Comparison of ENCODE assay signal across 8 mouse cellular contexts in genomic region chr9:20651602-20652259, GRCm38 (mm10). TPM values are rescaled to one million over a fixed set of nuclear protein-coding genes. Genes with fewer than 3 reads are reported as not detected.
A peak's percentile ranks its signal among the peaks of the same experiment; 100 is the strongest.
DNase-seq lines count a peak whose midpoint lies in the region; ATAC-seq and TF ChIP-seq lines count a peak whose summit lies in the region.

TSS of gene Pin1 (plus strand) at chr9:20652095.

- peak within 1 kb of the TSS; percentile 92 to 99 (median 97) for H3K4me3 ChIP-seq in CH12.LX (replicated peaks in 1 of 3; ENCODE audit: low read depth in 2 of 3, low read length in 2 of 3, poor library complexity in 1 of 3)
- peak within 1 kb of the TSS; percentile 95 for H3K4me3 ChIP-seq in forebrain, embryonic 11.5 days (ENCODE audit: low read depth, low read length)
- H3K4me3 ChIP-seq in heart, embryonic 16.5 days (ENCODE audit: low read length), result peak within 1 kb of the TSS; percentile 88
- peak within 1 kb of the TSS; percentile 96 for H3K4me3 ChIP-seq in liver, embryonic 15.5 days (replicated peaks)
- H3K4me3 ChIP-seq in neural tube, embryonic 12.5 days, result peak within 1 kb of the TSS; percentile 88

- peak; percentile 99 for DNase-seq in CH12.LX (ENCODE audit: extremely low read depth)
- peak; percentile 99 for DNase-seq in c-Kit-positive CD71-positive TER-119-negative erythroid progenitor cells, embryonic 14.5 days (ENCODE audit: low read depth)
- peak; percentile 99 for DNase-seq in forebrain, embryonic 11.5 days (ENCODE audit: low spot score)
- peak; percentile 99 to 100 for DNase-seq in kidney, postnatal 36 days
- peak; percentile 100 for DNase-seq in telencephalon, adult 2 months (ENCODE audit: low read depth, low spot score)

- H3K27ac ChIP-seq in CH12.LX (ENCODE audit: insufficient read depth, low read depth), result no peak within 1 kb of the TSS; the same call in 1 of the 2 replicates
- peak within 1 kb of the TSS; percentile 37; the same call in 1 of the 2 replicates for H3K27ac ChIP-seq in forebrain, embryonic 11.5 days (ENCODE audit: low read depth, low read length)
- H3K27ac ChIP-seq in heart, embryonic 16.5 days (ENCODE audit: low read length), result peak within 1 kb of the TSS; percentile 51; the same call in 1 of the 2 replicates
- peak within 1 kb of the TSS; percentile 45 for H3K27ac ChIP-seq in liver, embryonic 15.5 days (replicated peaks)
- no peak within 1 kb of the TSS for H3K27ac ChIP-seq in neural tube, embryonic 12.5 days

- peak; percentile 99 for ATAC-seq in forebrain, embryonic 11.5 days (replicated peaks; ENCODE audit: low FRiP score)
- ATAC-seq in heart, embryonic 16.5 days (replicated peaks; ENCODE audit: extremely low read depth, insufficient read depth, low FRiP score), result peak; percentile 99
- ATAC-seq in liver, embryonic 15.5 days (ENCODE audit: insufficient read depth), result peak; percentile 98
- ATAC-seq in neural tube, embryonic 12.5 days (ENCODE audit: low FRiP score, low read depth), result peak; percentile 100

- no peaks in the 10 kb centered on the region for H3K27me3 ChIP-seq in CH12.LX (replicated peaks)
- no peaks in the 10 kb centered on the region for H3K27me3 ChIP-seq in forebrain, embryonic 11.5 days (ENCODE audit: control insufficient read depth, insufficient read depth, low read length)
- no peaks in the 10 kb centered on the region for H3K27me3 ChIP-seq in heart, embryonic 16.5 days (ENCODE audit: control insufficient read depth, insufficient read depth, low read length)
- no peaks in the 10 kb centered on the region for H3K27me3 ChIP-seq in liver, embryonic 15.5 days
- H3K27me3 ChIP-seq in neural tube, embryonic 12.5 days (replicated peaks), result no peaks in the 10 kb centered on the region

- TF ChIP-seq RAD21 in CH12.LX (IDR thresholded peaks at IDR 0.05; ENCODE audit: low read depth, low read length), result no peak

- under 1% methylated on average over 45 of the region's 45 CpGs for WGBS in forebrain, embryonic 11.5 days
- WGBS in heart, embryonic 16.5 days, result under 1% methylated on average over 45 of the region's 45 CpGs
- WGBS in liver, embryonic 15.5 days (ENCODE audit: insufficient replicate concordance), result under 1% methylated on average over 45 of the region's 45 CpGs
- WGBS in neural tube, embryonic 12.5 days, result under 1% methylated on average over 45 of the region's 45 CpGs

- peak; percentile 90 for TF ChIP-seq POLR2A in CH12.LX (IDR thresholded peaks at IDR 0.05; ENCODE audit: low read depth, low read length)

- H3K36me3 ChIP-seq in CH12.LX (replicated peaks in 1 of 2; ENCODE audit: control insufficient read depth in 1 of 2, insufficient read depth in 1 of 2, low read length in 1 of 2), result peaks cover 31 to 61% of the 10 kb centered on the region in 2 experiments
- H3K36me3 ChIP-seq in forebrain, embryonic 11.5 days (ENCODE audit: control insufficient read depth, insufficient read depth, low read length), result peaks cover 7% of the 10 kb centered on the region
- H3K36me3 ChIP-seq in heart, embryonic 16.5 days (ENCODE audit: control insufficient read depth, insufficient read depth), result peaks cover 15% of the 10 kb centered on the region
- peaks cover 57% of the 10 kb centered on the region for H3K36me3 ChIP-seq in liver, embryonic 15.5 days (replicated peaks)
- H3K36me3 ChIP-seq in neural tube, embryonic 12.5 days, result peaks cover 52% of the 10 kb centered on the region

- no peak for TF ChIP-seq EP300 in CH12.LX (IDR thresholded peaks at IDR 0.05; ENCODE audit: low read length)

- H3K9ac ChIP-seq in CH12.LX (ENCODE audit: insufficient read depth, low read depth), result peak within 1 kb of the TSS; percentile 85
- H3K9ac ChIP-seq in forebrain, embryonic 11.5 days (ENCODE audit: low read length), result peak within 1 kb of the TSS; percentile 87
- H3K9ac ChIP-seq in heart, embryonic 16.5 days (ENCODE audit: low read length), result peak within 1 kb of the TSS; percentile 93
- H3K9ac ChIP-seq in liver, embryonic 15.5 days, result peak within 1 kb of the TSS; percentile 86
- peak within 1 kb of the TSS; percentile 85 for H3K9ac ChIP-seq in neural tube, embryonic 12.5 days

- no peaks in the 10 kb centered on the region for H3K9me3 ChIP-seq in CH12.LX (replicated peaks; ENCODE audit: low read length)
- no peaks in the 10 kb centered on the region for H3K9me3 ChIP-seq in forebrain, embryonic 11.5 days (ENCODE audit: control insufficient read depth, low read length)
- H3K9me3 ChIP-seq in heart, embryonic 16.5 days (replicated peaks; ENCODE audit: control insufficient read depth, low read length), result no peaks in the 10 kb centered on the region
- H3K9me3 ChIP-seq in liver, embryonic 15.5 days (replicated peaks), result no peaks in the 10 kb centered on the region
- H3K9me3 ChIP-seq in neural tube, embryonic 12.5 days, result no peaks in the 10 kb centered on the region

- H3K4me1 ChIP-seq in CH12.LX (ENCODE audit: control insufficient read depth in 1 of 2, insufficient read depth in 2 of 2), result peaks cover 14 to 37% of the 10 kb centered on the region in 2 experiments; a peak in 3 of 4 replicates
- peaks cover 15% of the 10 kb centered on the region for H3K4me1 ChIP-seq in forebrain, embryonic 11.5 days (replicated peaks; ENCODE audit: control insufficient read depth, insufficient read depth, low read length)
- peaks cover 17% of the 10 kb centered on the region for H3K4me1 ChIP-seq in heart, embryonic 16.5 days (ENCODE audit: control insufficient read depth, insufficient read depth, low read length)
- H3K4me1 ChIP-seq in liver, embryonic 15.5 days (replicated peaks), result peaks cover 62% of the 10 kb centered on the region
- H3K4me1 ChIP-seq in neural tube, embryonic 12.5 days, result peaks cover 30% of the 10 kb centered on the region

- dilution Hi-C loops in CH12.LX (cut with MboI; ENCODE audit: extremely low pct_ligation_motif_present, extremely low pct_unique_long_range_greater_than_20kb, low sequenced_read_pairs), result no loop called here

- in situ Hi-C loops in CH12.LX (cut with MboI; ENCODE audit: low pct_ligation_motif_present, low pct_unique_long_range_greater_than_20kb, low sequenced_read_pairs), result no loop called here

- no peak for TF ChIP-seq CTCF in CH12.LX (conservative IDR thresholded peaks at IDR 0.05 in 1 of 2, IDR thresholded peaks at IDR 0.05 in 1 of 2; ENCODE audit: low read depth in 2 of 2, low read length in 2 of 2)

- peaks cover 44% of the 10 kb centered on the region for H3K79me2 ChIP-seq in CH12.LX (replicated peaks; ENCODE audit: control insufficient read depth, extremely low read depth, insufficient read depth, poor library complexity, severe bottlenecking)

- H3K4me2 ChIP-seq in CH12.LX (ENCODE audit: insufficient read depth, low read depth, poor library complexity, severe bottlenecking), result peak within 1 kb of the TSS; percentile 98
- H3K4me2 ChIP-seq in forebrain, embryonic 11.5 days (ENCODE audit: low read depth, low read length, severe bottlenecking), result peak within 1 kb of the TSS; percentile 68
- H3K4me2 ChIP-seq in heart, embryonic 16.5 days (ENCODE audit: low read depth, low read length), result peak within 1 kb of the TSS; percentile 90
- H3K4me2 ChIP-seq in liver, embryonic 15.5 days, result peak within 1 kb of the TSS; percentile 87
- H3K4me2 ChIP-seq in neural tube, embryonic 12.5 days (replicated peaks), result peak within 1 kb of the TSS; percentile 90

TF ChIP-seq in CH12.LX, 34 proteins besides CTCF, POLR2A, EP300 and RAD21 (continues in another document):
- TF ChIP-seq NRF1 (IDR thresholded peaks at IDR 0.05; ENCODE audit: low read depth, low read length) (peak; percentile 73), USF1 (IDR thresholded peaks at IDR 0.05; ENCODE audit: low read depth, low read length) (no peak), NELFE (IDR thresholded peaks at IDR 0.05; ENCODE audit: low read depth, low read length) (peak; percentile 93), GABPA (IDR thresholded peaks at IDR 0.05; ENCODE audit: insufficient replicate concordance, low read depth, low read length) (no peak), MEF2A (IDR thresholded peaks at IDR 0.05; ENCODE audit: borderline replicate concordance, low read depth, low read length) (peak; percentile 64; the same call in 1 of the 2 replicates), ZC3H11A (IDR thresholded peaks at IDR 0.05; ENCODE audit: low read depth, low read length) (no peak), JUND (conservative IDR thresholded peaks at IDR 0.05; ENCODE audit: low read depth, low read length) (no peak), MAZ (IDR thresholded peaks at IDR 0.05; ENCODE audit: low read depth, low read length) (no peak), BHLHE40 (IDR thresholded peaks at IDR 0.05; ENCODE audit: low read depth, low read length) (no peak), MXI1 (IDR thresholded peaks at IDR 0.05; ENCODE audit: low read depth, low read length) (peak; percentile 100), ELF1 (IDR thresholded peaks at IDR 0.05; ENCODE audit: low read depth, low read length) (peak; percentile 99), UBTF (IDR thresholded peaks at IDR 0.05; ENCODE audit: low read depth, low read length) (no peak), MAX (IDR thresholded peaks at IDR 0.05; ENCODE audit: low read length) (peak; percentile 72), ZMIZ1 (IDR thresholded peaks at IDR 0.05; ENCODE audit: low read depth, low read length) (peak; percentile 92), E2F4 (IDR thresholded peaks at IDR 0.05; ENCODE audit: insufficient replicate concordance, low read depth, low read length) (peak; percentile 32; the same call in 1 of the 2 replicates), HCFC1 (IDR thresholded peaks at IDR 0.05; ENCODE audit: low read depth, low read length) (peak; percentile 80), TCF12 (IDR thresholded peaks at IDR 0.05; ENCODE audit: low read depth, low read length) (peak; percentile 90), CHD1 (IDR thresholded peaks at IDR 0.05; ENCODE audit: low read depth, low read length) (no peak), SMC3 (IDR thresholded peaks at IDR 0.05; ENCODE audit: low read depth, low read length) (no peak), SIN3A (IDR thresholded peaks at IDR 0.05; ENCODE audit: low read length) (peak; percentile 93), KAT2A (IDR thresholded peaks at IDR 0.05; ENCODE audit: insufficient replicate concordance, low read length) (peak; percentile 85; the same call in 1 of the 2 replicates), ZNF384 (IDR thresholded peaks at IDR 0.05; ENCODE audit: low read depth, low read length) (no peak), MYC (IDR thresholded peaks at IDR 0.05; ENCODE audit: low read depth, low read length) (no peak), USF2 (conservative IDR thresholded peaks at IDR 0.05; ENCODE audit: low read depth, low read length) (no peak)

RNA-seq across cellular contexts. Expression of gene Pin1, which starts in this region (rescaled TPM):
- total RNA-seq in CH12.LX (2012; rRNA removed) (43.0 and 55.8 TPM in 2 replicates), CH12.LX (2014; rRNA removed) (48.6 and 51.4 TPM in 2 replicates)
- 37.0 and 38.3 TPM in 2 replicates for polyA plus RNA-seq in CH12.LX (2012; ENCODE audit: insufficient read length, low read depth)
- polyA plus RNA-seq in forebrain, embryonic 11.5 days (2014; fragmentation: Nextera tagmentation; extraction: Ambion mirVana), result 63.0 and 72.5 TPM in 2 replicates
- polyA plus RNA-seq in heart, embryonic 16.5 days (2015; fragmentation: Nextera tagmentation; extraction: Ambion mirVana), result 47.4 and 48.4 TPM in 2 replicates
- 23.1 and 23.5 TPM in 2 replicates for polyA plus RNA-seq in liver, embryonic 15.5 days (2015; fragmentation: Nextera tagmentation; extraction: Ambion mirVana)
- 52.8 and 56.0 TPM in 2 replicates for polyA plus RNA-seq in neural tube, embryonic 12.5 days (2016; fragmentation: Nextera tagmentation; extraction: Ambion mirVana)

Comparison
In these comparisons a context has a peak if more than half of its experiments do, and no peak if none do; other contexts are left out.
1. H3K27ac ChIP-seq: peak in forebrain, embryonic 11.5 days (single experiment), heart, embryonic 16.5 days (single experiment) and liver, embryonic 15.5 days (single experiment); none in CH12.LX (single experiment) and neural tube, embryonic 12.5 days (single experiment).
2. Peak in every context shown above with its lines, with median percentiles within 50 percentile points of each other: DNase-seq, H3K4me2 ChIP-seq, H3K4me3 ChIP-seq, H3K9ac ChIP-seq and ATAC-seq.